Mouse (Mus musculus): ENCODE measurements around the gene Ube2v1.

GRCm38 (mm10) chr2:167586041-167586440 is 45.9 kb downstream of the Ube2v1 start:
- no peak for TF ChIP-seq TCF12 (IDR thresholded peaks at IDR 0.05; ENCODE audit: insufficient read depth, poor library complexity, severe bottlenecking)
- TF ChIP-seq E2F4 (IDR thresholded peaks at IDR 0.05; ENCODE audit: insufficient read depth), result no peak
- TF ChIP-seq POLR2A (IDR thresholded peaks at IDR 0.05; ENCODE audit: insufficient read length, low read depth), result peak; percentile 54
- no peak for TF ChIP-seq MYOG (IDR thresholded peaks at IDR 0.05; ENCODE audit: control insufficient read depth in 1 of 3, insufficient read depth in 1 of 3, insufficient read length in 2 of 3, low read depth in 2 of 3)
- no peak for TF ChIP-seq MAX (IDR thresholded peaks at IDR 0.05; ENCODE audit: low read depth)

Measured in myocyte (in vitro differentiated cells).